Mouse (Mus musculus): Measurements from ENCODE around the gene Nsd1. TPM values are rescaled to one million over a fixed set of nuclear protein-coding genes. Genes with fewer than 3 reads are reported as not detected.
"Not testable (repeated sequence)": the region's sequence is repeated elsewhere in the genome, so short reads cannot be mapped to it uniquely, and the experiment has no call there.

Nsd1 gene
- polyA plus RNA-seq, 1 experiment from 2014 or later, result 37.4 TPM

DNA sequence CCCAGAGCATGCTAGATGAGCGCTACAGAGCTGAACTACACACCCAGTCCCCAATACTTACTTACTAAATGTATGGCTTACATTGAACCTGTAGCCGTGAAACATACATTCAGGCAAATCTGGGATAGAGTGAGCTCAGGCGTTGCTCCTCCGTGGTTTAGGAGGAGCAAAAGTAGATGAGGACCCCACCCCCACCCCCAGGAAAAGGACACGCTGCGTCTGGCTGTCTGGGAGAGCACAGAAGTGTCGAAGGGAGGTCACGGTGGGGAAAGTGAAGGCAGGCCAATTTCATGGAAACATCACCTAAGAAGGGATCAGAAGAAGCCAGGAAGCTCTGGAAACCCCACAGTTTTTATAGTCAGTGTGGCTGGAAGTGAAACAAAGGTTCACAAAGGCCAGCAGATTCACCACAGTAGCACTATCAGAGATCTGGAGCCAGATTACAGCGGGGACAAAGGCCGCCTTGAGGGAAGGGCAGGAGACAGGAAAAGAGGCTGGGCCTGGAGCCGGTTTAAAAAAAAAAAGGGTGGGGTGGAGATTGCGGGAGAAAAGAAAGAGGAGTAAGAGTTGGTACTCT, 20.0 kb upstream of the Nsd1 start:
- 4% methylated on average over 12 of the region's 12 CpGs for WGBS
- Histone ChIP-seq H3K27ac (ENCODE audit: low read depth, low read length) (peak overlapping the region; percentile 92), H3K4me2 (replicated peaks; ENCODE audit: low read depth) (peak overlapping the region; percentile 67), H3K36me3 (ENCODE audit: control insufficient read depth, insufficient read depth) (no peaks in the 10 kb centered on the region), H3K27me3 (replicated peaks; ENCODE audit: control insufficient read depth, insufficient read depth, low read length) (no peaks in the 10 kb centered on the region), H3K4me3 (ENCODE audit: low read depth, low read length) (peak overlapping the region; percentile 41), H3K4me1 (replicated peaks; ENCODE audit: control insufficient read depth, insufficient read depth, low read length) (no peaks in the 10 kb centered on the region), H3K9ac (ENCODE audit: low read depth, low read length) (peak overlapping the region; percentile 50; the same call in 1 of the 2 replicates), H3K9me3 (ENCODE audit: control insufficient read depth) (no peaks in the 10 kb centered on the region)
- peak; percentile 78 for ATAC-seq
- no peak for TF ChIP-seq CTCF (IDR thresholded peaks at IDR 0.05; ENCODE audit: low read depth)

DNA sequence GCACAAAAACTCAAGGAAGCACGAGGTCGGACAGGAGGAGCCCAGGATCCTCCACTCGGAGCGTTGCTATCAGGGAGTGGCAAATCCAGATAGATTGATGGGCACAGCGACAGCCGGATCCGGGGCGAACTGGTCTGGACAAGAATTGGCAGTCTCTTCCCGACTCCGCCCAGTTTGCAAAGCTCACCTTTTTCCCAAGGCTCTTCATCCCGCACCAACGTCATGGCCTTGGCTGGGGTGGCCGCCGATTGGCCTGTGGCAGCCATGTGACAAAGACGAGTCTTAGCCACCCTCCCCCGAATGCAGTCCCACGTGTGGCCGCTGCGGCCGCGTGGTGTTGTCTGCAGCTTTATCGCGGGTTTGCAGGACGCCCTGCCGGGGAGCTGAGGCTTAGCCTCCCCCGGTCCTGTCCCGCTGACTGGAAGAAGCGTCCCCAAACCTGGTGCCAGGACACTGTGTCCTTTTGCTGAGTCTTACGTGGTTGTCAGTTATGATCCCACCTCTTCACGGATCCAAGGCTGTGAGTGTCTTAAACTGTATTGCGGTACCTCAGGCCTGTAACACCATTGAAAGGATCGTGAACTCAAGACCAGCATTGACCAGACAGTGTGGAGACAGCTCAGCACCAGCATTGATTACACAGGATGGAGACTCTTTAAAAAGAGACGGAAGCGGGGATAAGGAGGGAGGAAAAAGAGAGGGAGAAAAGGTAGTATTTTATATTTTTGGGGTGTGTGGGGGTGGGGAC, 19.3 kb upstream of the Nsd1 start:
- H3K4me3 ChIP-seq (ENCODE audit: low read depth, low read length), result peak overlapping the region; percentile 41
- H3K4me1 ChIP-seq (replicated peaks; ENCODE audit: control insufficient read depth, insufficient read depth, low read length), result no peaks in the 10 kb centered on the region
- no peaks in the 10 kb centered on the region for H3K36me3 ChIP-seq (ENCODE audit: control insufficient read depth, insufficient read depth)
- WGBS, result 1% methylated on average over 34 of the region's 34 CpGs
- peak overlapping the region; percentile 67 for H3K4me2 ChIP-seq (replicated peaks; ENCODE audit: low read depth)
- peak overlapping the region; percentile 92 for H3K27ac ChIP-seq (ENCODE audit: low read depth, low read length)
- no peaks in the 10 kb centered on the region for H3K27me3 ChIP-seq (replicated peaks; ENCODE audit: control insufficient read depth, insufficient read depth, low read length)
- H3K9ac ChIP-seq (ENCODE audit: low read depth, low read length), result peak overlapping the region; percentile 50; the same call in 1 of the 2 replicates
- H3K9me3 ChIP-seq (ENCODE audit: control insufficient read depth), result no peaks in the 10 kb centered on the region
- peak; percentile 98 for ATAC-seq
- TF ChIP-seq CTCF (IDR thresholded peaks at IDR 0.05; ENCODE audit: low read depth), result peak; percentile 88

DNA sequence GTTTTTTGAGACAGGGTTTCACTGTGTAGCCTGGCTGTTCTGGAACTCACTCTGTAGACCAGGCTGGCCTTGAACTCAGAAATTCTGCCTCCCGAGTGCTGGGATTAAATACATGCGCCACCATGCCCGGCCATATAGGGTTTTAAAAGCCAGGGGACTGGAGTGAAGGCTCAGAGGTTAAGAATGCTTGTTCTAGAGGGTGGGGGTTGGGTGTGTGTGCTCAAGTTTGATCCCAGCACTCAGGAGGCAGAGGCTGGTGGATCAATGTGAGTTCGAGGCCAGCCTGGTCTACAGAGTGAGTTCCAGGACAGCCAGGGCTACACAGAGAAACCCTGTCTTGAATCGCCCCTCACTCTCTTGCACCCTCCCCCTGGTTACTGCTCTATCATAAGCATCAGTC, 18.0 kb upstream of the Nsd1 start:
- Histone ChIP-seq H3K4me2 (replicated peaks; ENCODE audit: low read depth) (no peak overlapping the region), H3K4me1 (replicated peaks; ENCODE audit: control insufficient read depth, insufficient read depth, low read length) (no peaks in the 10 kb centered on the region), H3K4me3 (ENCODE audit: low read depth, low read length) (no peak overlapping the region), H3K9me3 (ENCODE audit: control insufficient read depth) (no peaks in the 10 kb centered on the region), H3K36me3 (ENCODE audit: control insufficient read depth, insufficient read depth) (no peaks in the 10 kb centered on the region), H3K27me3 (replicated peaks; ENCODE audit: control insufficient read depth, insufficient read depth, low read length) (no peaks in the 10 kb centered on the region), H3K9ac (ENCODE audit: low read depth, low read length) (no peak overlapping the region), H3K27ac (ENCODE audit: low read depth, low read length) (no peak overlapping the region)
- TF ChIP-seq CTCF (IDR thresholded peaks at IDR 0.05; ENCODE audit: low read depth), result no peak
- WGBS, result 89% methylated on average over 5 of the region's 5 CpGs
- no peak for ATAC-seq

DNA sequence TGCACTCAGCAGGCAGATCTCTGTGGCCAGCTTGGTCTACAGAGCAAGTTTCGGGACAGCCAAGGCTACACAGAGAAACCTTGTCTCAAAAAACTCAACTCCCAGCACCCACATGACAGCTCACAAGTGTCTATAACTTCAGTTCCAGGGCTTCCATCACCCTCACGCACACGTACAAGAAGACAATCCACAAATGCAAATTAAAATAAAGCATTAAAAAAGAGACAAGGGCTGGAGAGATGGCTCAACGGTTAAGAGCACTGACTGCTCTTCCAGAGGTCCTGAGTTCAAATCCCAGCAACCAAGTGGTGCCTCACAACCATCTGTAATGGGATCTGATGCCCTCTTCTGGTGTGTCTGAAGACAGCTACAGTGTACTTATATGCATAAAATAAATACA, 6.8 kb upstream of the Nsd1 start:
- not testable (repeated sequence) for ATAC-seq; H3K4me3 ChIP-seq (ENCODE audit: low read depth, low read length); H3K27me3 ChIP-seq (replicated peaks; ENCODE audit: control insufficient read depth, insufficient read depth, low read length); H3K4me1 ChIP-seq (replicated peaks; ENCODE audit: control insufficient read depth, insufficient read depth, low read length); H3K4me2 ChIP-seq (replicated peaks; ENCODE audit: low read depth); H3K9me3 ChIP-seq (ENCODE audit: control insufficient read depth); H3K36me3 ChIP-seq (ENCODE audit: control insufficient read depth, insufficient read depth); H3K27ac ChIP-seq (ENCODE audit: low read depth, low read length); H3K9ac ChIP-seq (ENCODE audit: low read depth, low read length)
- 92% methylated on average over 4 of the region's 4 CpGs for WGBS

DNA sequence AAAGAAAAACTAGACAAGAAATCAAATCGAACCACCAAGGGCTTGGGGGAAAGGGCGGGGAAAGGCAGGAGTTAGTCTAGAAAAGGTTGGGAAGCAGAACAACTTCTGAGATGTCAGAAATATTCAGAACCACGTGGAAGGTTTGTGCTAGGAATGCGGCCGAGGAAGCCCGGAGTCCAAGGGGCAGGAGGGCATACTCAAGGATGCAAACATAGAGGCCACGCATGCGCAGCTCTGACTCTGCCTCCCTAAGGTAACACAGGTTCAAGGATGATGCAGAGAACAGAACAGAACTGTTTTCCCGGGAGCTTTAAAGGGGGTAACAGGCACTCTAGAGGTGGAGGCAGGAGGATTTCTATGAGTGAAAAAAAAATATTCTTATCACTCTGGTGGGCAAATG, 5.8 kb upstream of the Nsd1 start:
- Histone ChIP-seq H3K27me3 (replicated peaks; ENCODE audit: control insufficient read depth, insufficient read depth, low read length) (no peaks in the 10 kb centered on the region), H3K27ac (ENCODE audit: low read depth, low read length) (no peak overlapping the region), H3K36me3 (ENCODE audit: control insufficient read depth, insufficient read depth) (no peaks in the 10 kb centered on the region), H3K9me3 (ENCODE audit: control insufficient read depth) (no peaks in the 10 kb centered on the region), H3K4me1 (replicated peaks; ENCODE audit: control insufficient read depth, insufficient read depth, low read length) (no peaks in the 10 kb centered on the region), H3K9ac (ENCODE audit: low read depth, low read length) (no peak overlapping the region), H3K4me3 (ENCODE audit: low read depth, low read length) (no peak overlapping the region), H3K4me2 (replicated peaks; ENCODE audit: low read depth) (no peak overlapping the region)
- 0 out of 2 replicates have a peak, but pooled peaks have one; percentile 18 for ATAC-seq
- 56% methylated on average over 9 of the region's 9 CpGs for WGBS
- no peak for TF ChIP-seq CTCF (IDR thresholded peaks at IDR 0.05; ENCODE audit: low read depth)

DNA sequence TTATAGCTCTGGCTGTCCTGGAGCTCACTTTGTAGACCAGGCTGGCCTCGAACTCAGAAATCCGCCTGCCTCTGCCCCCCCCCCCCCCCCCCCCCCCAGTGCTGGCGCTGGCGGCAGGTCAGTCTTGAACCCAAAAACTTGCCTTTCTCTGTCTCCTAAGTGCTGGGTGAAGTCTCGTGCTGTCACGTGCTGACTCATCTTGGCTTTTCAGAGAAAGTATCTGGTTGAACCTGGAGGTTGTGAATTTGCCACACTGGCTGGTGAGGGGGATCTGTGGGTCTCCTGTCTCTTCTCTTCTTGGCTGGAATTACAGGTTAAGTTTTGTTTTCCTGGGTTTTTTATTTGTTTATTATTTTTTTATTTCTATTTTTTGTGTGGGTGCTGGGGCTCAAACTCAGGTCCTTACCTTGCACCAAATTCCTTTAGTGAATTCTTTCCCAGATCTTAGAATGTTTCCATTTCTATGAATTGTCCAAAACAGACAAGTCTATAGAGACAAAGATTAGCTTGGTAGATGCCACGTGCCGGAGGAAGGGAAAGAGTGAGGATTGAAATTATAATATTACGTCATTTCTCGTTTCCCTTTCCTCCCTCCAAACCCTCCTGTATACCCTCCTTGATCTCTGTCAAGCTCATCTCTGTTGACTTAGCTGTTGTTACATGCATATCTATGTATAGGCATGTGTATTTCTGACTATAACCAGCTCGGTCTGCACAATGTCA, 4.8 kb upstream of the Nsd1 start:
- no peaks in the 10 kb centered on the region for H3K9me3 ChIP-seq (ENCODE audit: control insufficient read depth)
- 78% methylated on average over 9 of the region's 11 CpGs for WGBS
- H3K27ac ChIP-seq (ENCODE audit: low read depth, low read length), result no peak overlapping the region
- H3K9ac ChIP-seq (ENCODE audit: low read depth, low read length), result no peak overlapping the region
- ATAC-seq, result no peak
- no peaks in the 10 kb centered on the region for H3K36me3 ChIP-seq (ENCODE audit: control insufficient read depth, insufficient read depth)
- H3K4me2 ChIP-seq (replicated peaks; ENCODE audit: low read depth), result no peak overlapping the region
- TF ChIP-seq CTCF (IDR thresholded peaks at IDR 0.05; ENCODE audit: low read depth), result no peak
- no peaks in the 10 kb centered on the region for H3K4me1 ChIP-seq (replicated peaks; ENCODE audit: control insufficient read depth, insufficient read depth, low read length)
- no peak overlapping the region for H3K4me3 ChIP-seq (ENCODE audit: low read depth, low read length)
- no peaks in the 10 kb centered on the region for H3K27me3 ChIP-seq (replicated peaks; ENCODE audit: control insufficient read depth, insufficient read depth, low read length)

All from intestine, postnatal 0 days (tissue).